Mouse (Mus musculus): ENCODE measurements around the gene Clec4g. TPM values are rescaled to one million over a fixed set of nuclear protein-coding genes. Genes with fewer than 3 reads are reported as not detected.

Clec4g gene
- polyA plus RNA-seq (2012; rRNA removed; ENCODE audit: low replicate concordance): 0.07 TPM in 1 of 2 replicates, not detected in the other

DNA sequence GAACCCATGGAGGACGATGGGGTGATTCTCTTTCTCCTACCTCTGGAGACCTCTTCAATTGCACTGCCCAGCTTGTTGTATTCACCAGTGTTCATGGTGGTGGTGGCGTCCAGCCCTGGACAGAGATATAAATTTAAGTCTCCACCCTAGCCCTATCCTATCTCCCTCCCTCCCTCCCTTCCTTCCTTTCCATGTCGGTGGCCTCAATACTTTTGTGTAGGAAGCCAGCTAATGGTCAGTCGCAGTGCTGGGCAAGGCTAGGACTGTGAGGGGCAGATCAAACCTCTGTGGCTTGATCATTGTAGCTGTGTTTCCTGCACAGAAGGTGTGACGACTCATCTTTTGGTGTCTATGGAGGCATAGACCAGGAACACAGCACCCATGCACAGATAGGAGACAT lies at the start of gene Clec4g:
Clec4g (minus strand) TSS at position 101 of the 400 bp plus-strand sequence.

DNA sequence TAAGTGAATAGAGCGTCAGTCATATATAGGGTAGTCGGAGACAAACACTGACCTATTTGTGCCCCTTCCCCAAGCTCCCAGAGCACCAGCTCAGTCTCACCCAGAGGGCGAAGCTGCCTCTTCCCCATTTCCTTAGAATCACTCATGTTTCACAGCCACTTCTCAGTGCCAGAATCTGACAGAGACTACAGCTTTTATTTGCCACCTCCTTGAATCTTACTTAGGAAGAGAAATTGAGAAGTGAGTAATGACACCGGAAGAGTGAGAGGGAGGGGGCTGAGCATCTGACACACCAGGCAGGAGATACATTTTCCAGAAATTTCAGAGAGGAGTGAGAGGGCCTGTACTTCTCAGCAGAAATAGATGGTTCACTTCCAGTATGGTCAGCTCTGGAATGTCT lies 28.3 kb upstream of the Clec4g start, which contains the start of gene Cd209a:
Cd209a (minus strand) TSS at position 224 of the 400 bp plus-strand sequence.

DNA sequence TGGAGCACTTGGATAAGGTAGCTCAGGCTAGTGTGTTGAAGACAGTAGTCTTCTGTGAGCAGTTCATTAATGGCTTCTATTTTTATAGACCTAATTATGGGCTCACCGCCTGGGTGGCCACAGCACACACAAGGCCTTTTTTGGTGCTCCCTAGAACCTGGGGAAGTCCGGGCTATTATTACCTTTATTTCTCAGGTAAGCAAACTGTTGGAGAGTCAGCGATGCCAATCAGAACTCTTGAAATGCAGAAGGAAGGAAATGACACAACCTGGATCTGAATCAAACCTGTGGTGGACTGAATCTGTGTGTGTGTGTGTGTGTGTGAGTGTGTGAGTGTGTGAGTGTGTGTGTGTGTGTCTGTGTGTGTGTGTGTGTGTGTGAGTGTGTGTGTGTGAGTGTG lies 26.3 kb downstream of the Clec4g start, which contains the start of gene Fcer2a:
Fcer2a (minus strand) TSS at position 55 of the 400 bp plus-strand sequence.

DNA sequence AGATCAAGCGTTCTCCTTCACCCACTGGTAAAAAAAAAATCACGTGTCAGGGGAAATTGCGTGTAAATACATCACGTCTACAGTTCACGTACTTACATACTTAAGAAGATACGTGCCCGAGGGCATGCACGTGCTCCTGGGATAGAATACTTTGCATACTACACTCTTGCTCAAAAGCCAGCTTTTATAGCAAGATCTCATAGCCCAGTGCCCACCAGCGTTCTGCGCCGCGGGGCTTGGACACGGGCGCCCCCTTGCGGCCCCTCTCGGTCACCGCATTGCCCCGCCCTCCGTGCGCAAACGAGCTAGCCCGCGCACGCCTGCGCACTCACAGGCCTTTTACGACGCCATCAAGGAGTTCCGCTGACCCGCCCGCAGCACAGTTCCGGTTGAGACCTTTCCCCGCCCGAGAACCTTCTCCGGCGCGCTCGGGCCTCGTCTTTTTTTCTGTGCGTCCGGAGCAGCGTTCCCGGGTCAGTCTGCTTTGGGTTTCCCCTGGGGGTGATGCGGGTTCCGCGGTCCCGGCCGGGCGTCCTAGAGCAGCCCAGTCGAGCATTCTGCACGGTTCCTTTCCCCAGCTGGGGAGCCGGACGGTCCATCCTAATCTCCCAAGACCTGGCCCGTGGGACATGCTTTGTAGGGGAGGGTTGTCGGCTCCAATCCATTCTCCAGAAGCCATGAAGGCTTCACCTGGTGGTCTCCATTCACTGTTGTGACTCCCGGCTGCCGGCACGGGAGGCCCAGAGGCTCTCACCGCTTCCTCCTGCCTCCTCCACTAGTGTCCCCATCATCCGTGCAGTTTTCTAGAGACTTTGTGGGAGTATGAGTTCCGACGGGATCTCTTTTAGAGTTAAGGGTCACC lies 44.1 kb downstream of the Clec4g start, which contains the start of gene Trappc5:
Trappc5 (plus strand) TSS at position 169 of the 862 bp plus-strand sequence.

DNA sequence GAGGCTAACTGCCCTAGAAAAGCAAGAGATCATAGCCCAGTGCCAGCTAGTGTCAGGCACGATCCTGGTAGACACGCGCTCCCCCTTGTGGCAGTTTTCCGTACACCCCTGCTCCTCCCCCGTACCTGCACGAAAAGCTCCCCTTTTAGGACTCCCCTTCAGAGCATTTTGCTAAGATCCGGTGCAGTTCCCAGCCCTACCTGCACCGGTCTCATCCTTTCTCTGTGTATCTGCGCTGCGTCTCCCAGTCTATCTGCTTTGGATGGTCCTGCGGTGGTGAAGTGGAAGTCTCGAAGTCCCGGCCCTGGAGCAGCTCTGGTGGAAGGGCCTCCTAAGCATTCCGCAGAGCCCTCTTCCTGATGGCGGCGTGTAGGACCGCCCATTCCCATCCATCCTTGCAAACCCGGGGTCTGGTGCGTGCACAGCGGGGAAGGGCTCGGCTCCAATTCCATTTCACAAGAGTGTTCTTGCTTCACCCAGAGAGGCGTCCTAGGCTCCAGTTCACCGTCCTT lies 48.4 kb downstream of the Clec4g start, which contains the start of gene Fcor:
Fcor (minus strand) TSS at position 383 of the 512 bp plus-strand sequence.

DNA sequence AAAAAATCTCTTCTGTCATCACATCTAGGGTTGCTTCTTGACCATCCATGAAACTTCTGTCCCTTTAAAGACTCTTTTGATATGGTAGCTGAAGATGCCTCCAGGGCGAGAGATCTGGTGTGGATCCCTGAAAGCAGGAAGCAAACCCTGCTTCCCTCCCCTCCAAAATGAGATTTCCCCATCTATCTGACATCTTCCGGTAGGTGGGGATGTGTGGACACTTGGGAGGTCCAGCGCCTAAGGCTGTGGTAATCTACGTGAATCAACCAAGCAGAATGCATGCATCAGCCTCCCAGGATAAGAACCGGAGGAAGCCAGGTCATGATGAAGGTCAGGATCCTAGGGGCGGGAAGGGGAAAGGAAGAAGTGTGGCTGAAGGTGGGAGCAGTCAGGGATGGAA lies 54.9 kb downstream of the Clec4g start, which contains the start of gene Mcemp1:
Mcemp1 (plus strand) TSS at position 248 of the 400 bp plus-strand sequence.

Other genes starting within 250 kb of the Clec4g start
- 0.21 TPM in 1 of 2 replicates, not detected in the other for gene Tex45, start 249.8 kb downstream of the Clec4g start, polyA plus RNA-seq (2012; rRNA removed; ENCODE audit: low replicate concordance)
- gene Zfp358, start 227.5 kb downstream of the Clec4g start, polyA plus RNA-seq (2012; rRNA removed; ENCODE audit: low replicate concordance): 27.4 and 34.8 TPM in 2 replicates
- 386 and 793 TPM in 2 replicates for gene Mcoln1, start 220.2 kb downstream of the Clec4g start, polyA plus RNA-seq (2012; rRNA removed; ENCODE audit: low replicate concordance)
- 40.4 and 72.5 TPM in 2 replicates for gene Pnpla6, start 205.3 kb downstream of the Clec4g start, polyA plus RNA-seq (2012; rRNA removed; ENCODE audit: low replicate concordance)
- gene C330021F23Rik, start 152.7 kb downstream of the Clec4g start, polyA plus RNA-seq (2012; rRNA removed; ENCODE audit: low replicate concordance): 0.14 and 1.1 TPM in 2 replicates
- 74.9 and 113 TPM in 2 replicates for gene Camsap3, start 133.4 kb downstream of the Clec4g start, polyA plus RNA-seq (2012; rRNA removed; ENCODE audit: low replicate concordance)
- 26.7 and 29.0 TPM in 2 replicates for gene Xab2, start 99.3 kb downstream of the Clec4g start, polyA plus RNA-seq (2012; rRNA removed; ENCODE audit: low replicate concordance)
- 1.5 and 4.4 TPM in 2 replicates for gene Pet100, start 99.1 kb downstream of the Clec4g start, polyA plus RNA-seq (2012; rRNA removed; ENCODE audit: low replicate concordance)
- gene Pcp2, start 95.1 kb downstream of the Clec4g start, polyA plus RNA-seq (2012; rRNA removed; ENCODE audit: low replicate concordance): not detected in 2 replicates
- gene Stxbp2, start 89.7 kb downstream of the Clec4g start, polyA plus RNA-seq (2012; rRNA removed; ENCODE audit: low replicate concordance): 256 and 257 TPM in 2 replicates
- 2.4 TPM in 1 of 2 replicates, not detected in the other for gene Retn, start 64.9 kb downstream of the Clec4g start, polyA plus RNA-seq (2012; rRNA removed; ENCODE audit: low replicate concordance)
- 0.07 TPM in 1 of 2 replicates, not detected in the other for gene Mcemp1, start 54.9 kb downstream of the Clec4g start, polyA plus RNA-seq (2012; rRNA removed; ENCODE audit: low replicate concordance)
- 0.37 and 2.7 TPM in 2 replicates for gene Fcor, start 48.3 kb downstream of the Clec4g start, polyA plus RNA-seq (2012; rRNA removed; ENCODE audit: low replicate concordance)
- 19.8 and 32.5 TPM in 2 replicates for gene Trappc5, start 44.4 kb downstream of the Clec4g start, polyA plus RNA-seq (2012; rRNA removed; ENCODE audit: low replicate concordance)
- gene Fcer2a, start 26.5 kb downstream of the Clec4g start, polyA plus RNA-seq (2012; rRNA removed; ENCODE audit: low replicate concordance): 0.87 TPM in 1 of 2 replicates, not detected in the other
- gene Cd209a, start 28.3 kb upstream of the Clec4g start, polyA plus RNA-seq (2012; rRNA removed; ENCODE audit: low replicate concordance): 0.28 TPM in 1 of 2 replicates, not detected in the other
- gene Cd209e, start 133.7 kb upstream of the Clec4g start, polyA plus RNA-seq (2012; rRNA removed; ENCODE audit: low replicate concordance): not detected in 2 replicates
- gene Cd209d, start 157.9 kb upstream of the Clec4g start, polyA plus RNA-seq (2012; rRNA removed; ENCODE audit: low replicate concordance): not detected in 2 replicates
- not detected in 2 replicates for gene Cd209b, start 206.2 kb upstream of the Clec4g start, polyA plus RNA-seq (2012; rRNA removed; ENCODE audit: low replicate concordance)
- 0.15 TPM in 1 of 2 replicates, not detected in the other for gene Cd209c, start 234.1 kb upstream of the Clec4g start, polyA plus RNA-seq (2012; rRNA removed; ENCODE audit: low replicate concordance)